Mouse (Mus musculus): ENCODE results near the gene Triap1. TPM values are rescaled to one million over a fixed set of nuclear protein-coding genes. Genes with fewer than 3 reads are reported as not detected.

Gene Triap1
- polyA plus RNA-seq, 1 experiment: 10.7 TPM

DNA sequence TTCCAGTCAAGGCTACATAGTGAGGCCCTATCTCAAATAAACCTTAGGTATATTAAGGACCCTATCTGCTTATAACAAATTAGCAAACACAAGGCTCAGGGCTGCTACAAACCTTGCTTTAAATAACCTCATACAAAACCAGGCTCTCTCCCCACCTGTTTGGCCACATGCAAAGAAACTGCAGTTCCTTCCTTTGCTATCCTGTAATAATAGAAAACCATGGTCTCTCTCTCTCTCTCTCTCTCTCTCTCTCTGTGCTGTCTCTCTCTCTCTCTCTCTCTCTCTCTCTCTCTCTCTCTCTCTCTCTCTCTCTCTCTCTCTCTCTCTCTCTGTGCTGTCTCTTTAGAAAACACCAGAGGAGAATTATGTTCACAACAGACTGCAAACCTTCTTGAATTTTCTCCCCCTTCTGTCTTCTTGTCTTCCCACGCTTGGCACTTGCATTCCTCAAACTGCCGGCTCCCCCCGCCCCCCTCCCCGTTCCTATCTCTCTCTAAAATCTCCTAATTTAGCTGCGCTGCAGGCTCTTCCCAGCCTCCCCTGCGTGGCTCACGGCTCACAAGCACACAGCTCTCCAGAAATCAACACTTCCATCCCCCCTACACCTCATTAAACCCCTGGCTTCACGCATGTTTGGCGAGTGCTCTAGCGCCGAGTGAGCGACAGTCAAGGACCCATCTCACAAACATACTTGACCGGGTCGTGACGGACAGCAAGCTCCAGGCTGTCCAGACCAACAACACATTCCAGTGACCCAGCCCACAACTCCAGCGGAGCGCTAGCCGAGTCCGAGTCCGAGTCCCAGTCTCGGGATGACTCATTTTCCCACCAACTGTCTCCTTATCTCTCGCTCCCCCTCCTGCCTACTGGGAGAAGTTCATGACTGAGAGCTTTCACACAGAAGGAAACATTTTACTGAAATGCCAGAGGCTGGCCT, 21.8 kb upstream of the Triap1 start:
- peak; percentile 61 for DNase-seq
- no peaks in the 10 kb centered on the region for H3K27me3 ChIP-seq (ENCODE audit: control insufficient read depth, insufficient read depth, low read length)

DNA sequence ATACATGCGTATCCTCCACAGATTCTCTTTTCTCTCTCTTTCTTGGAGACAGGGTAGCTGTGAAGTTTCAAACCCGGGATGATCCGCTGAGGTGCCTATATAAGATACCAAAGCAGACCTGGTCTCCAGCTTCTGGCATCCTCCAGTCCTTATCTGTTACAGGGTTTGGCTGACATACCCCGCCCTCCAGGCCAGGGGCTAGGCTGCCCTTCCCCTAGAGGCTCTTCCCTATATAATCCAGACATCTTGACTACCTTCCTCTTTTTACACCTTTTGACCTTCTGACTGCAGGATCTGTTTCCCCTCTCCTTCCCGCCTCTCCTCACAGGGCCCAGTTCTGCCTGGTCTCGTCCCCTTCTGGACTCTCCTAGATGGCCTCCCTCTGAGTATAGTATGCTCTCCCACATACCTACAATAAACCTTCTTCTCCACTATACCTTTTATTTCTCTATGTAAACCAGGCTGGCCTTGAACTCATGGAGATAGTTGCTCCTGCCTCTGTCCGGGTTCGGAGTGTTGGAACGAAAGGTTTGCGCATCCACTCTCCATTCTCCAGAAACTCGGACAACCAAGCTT, 14.7 kb upstream of the Triap1 start:
- TF ChIP-seq CTCF (IDR thresholded peaks at IDR 0.05; ENCODE audit: borderline replicate concordance, control insufficient read depth, extremely low read depth, insufficient read depth, low read length, poor library complexity) (no peak), POLR2A (IDR thresholded peaks at IDR 0.05; ENCODE audit: control insufficient read depth, extremely low read depth, insufficient read depth, low read length, poor library complexity) (no peak)
- peak overlapping the region; percentile 76 for H3K4me3 ChIP-seq (ENCODE audit: control insufficient read depth, insufficient read depth, low read length)
- peak overlapping the region; percentile 2; the same call in 1 of the 2 replicates for H3K27ac ChIP-seq (ENCODE audit: control insufficient read depth, insufficient read depth, low read length)
- peaks cover 9% of the 10 kb centered on the region; the same call in 1 of the 2 replicates for H3K36me3 ChIP-seq (ENCODE audit: control insufficient read depth, insufficient read depth, low read length)
- WGBS: 27% methylated on average over 11 of the region's 11 CpGs
- DNase-seq: no peak
- H3K4me1 ChIP-seq (replicated peaks; ENCODE audit: control insufficient read depth, insufficient read depth, low read length): peaks cover 10% of the 10 kb centered on the region
- no peaks in the 10 kb centered on the region for H3K27me3 ChIP-seq (ENCODE audit: control insufficient read depth, insufficient read depth, low read length)

More for the DNA sequence above, 21.8 kb upstream of the Triap1 start:
- Histone ChIP-seq H3K4me3 (ENCODE audit: control insufficient read depth, insufficient read depth, low read length) (peak overlapping the region; percentile 83), H3K36me3 (ENCODE audit: control insufficient read depth, insufficient read depth, low read length) (no peaks in the 10 kb centered on the region), H3K27ac (ENCODE audit: control insufficient read depth, insufficient read depth, low read length) (peak overlapping the region; percentile 45; the same call in 1 of the 2 replicates), H3K4me1 (replicated peaks; ENCODE audit: control insufficient read depth, insufficient read depth, low read length) (peaks cover 22% of the 10 kb centered on the region)
- 0 out of 2 replicates have a peak, but pooled peaks have one; percentile 16 for TF ChIP-seq CTCF (IDR thresholded peaks at IDR 0.05; ENCODE audit: borderline replicate concordance, control insufficient read depth, extremely low read depth, insufficient read depth, low read length, poor library complexity)
- TF ChIP-seq POLR2A (IDR thresholded peaks at IDR 0.05; ENCODE audit: control insufficient read depth, extremely low read depth, insufficient read depth, low read length, poor library complexity): no peak
- 2% methylated on average over 22 of the region's 22 CpGs for WGBS

GRCm38 (mm10) chr5:115326875-115327609, 14.0 kb upstream of the Triap1 start, which contains the start of gene Srsf9:
Srsf9 (plus strand) TSS chr5:115327177.
- no peak; the same call in 1 of the 2 replicates for TF ChIP-seq CTCF (IDR thresholded peaks at IDR 0.05; ENCODE audit: borderline replicate concordance, control insufficient read depth, extremely low read depth, insufficient read depth, low read length, poor library complexity)
- peak; percentile 82 for TF ChIP-seq POLR2A (IDR thresholded peaks at IDR 0.05; ENCODE audit: control insufficient read depth, extremely low read depth, insufficient read depth, low read length, poor library complexity)
- under 1% methylated on average over 91 of the region's 97 CpGs for WGBS
- DNase-seq: peak; percentile 95

DNA sequence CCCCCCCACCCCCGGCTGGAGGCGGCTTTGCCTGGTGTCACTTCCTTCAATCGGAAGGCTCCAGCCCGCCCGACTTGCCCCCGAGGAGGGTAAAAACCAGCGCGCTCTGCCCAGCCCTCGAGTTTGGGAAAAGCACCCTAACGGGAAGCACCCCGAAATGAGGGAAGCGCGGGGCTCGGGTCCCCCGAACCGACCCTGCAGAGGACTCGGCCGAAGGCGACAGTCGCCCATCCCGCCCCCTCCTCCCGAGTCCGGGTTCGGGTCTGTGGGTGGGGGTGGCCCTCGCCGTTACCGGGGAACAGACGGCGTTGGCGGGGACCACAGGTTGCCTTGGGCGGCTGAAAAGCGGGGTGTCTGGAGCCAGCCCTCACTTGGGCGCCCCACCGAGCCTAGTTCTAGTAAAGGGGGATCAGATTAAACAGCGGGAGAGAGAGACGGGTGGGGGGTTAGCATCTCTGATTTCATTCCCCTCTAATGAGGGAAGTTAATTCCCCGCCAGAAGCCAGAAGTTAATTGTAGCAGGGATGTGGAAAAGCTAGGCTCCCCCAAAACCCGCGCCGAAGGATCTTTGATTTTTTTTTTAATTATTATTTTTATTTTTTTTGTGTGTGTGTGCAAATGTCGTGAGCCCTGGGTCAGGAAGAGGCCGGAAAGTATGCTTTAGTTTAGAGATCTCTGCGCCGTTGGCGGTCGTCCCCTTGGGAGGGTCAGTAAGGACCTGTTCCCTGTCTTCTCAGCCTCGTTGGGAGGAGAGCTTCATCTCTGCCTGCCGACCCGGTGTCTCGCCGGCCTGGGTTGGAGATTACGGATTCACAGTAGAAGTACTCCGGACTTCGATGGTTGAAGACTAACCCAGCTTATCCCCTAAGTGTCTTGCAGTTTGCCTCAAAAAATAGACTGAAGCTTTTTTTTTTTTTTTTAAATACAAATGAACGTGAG, 13.1 kb upstream of the Triap1 start:
- H3K36me3 ChIP-seq (ENCODE audit: control insufficient read depth, insufficient read depth, low read length): peaks cover 24% of the 10 kb centered on the region
- WGBS: 3% methylated on average over 53 of the region's 55 CpGs
- H3K4me3 ChIP-seq (ENCODE audit: control insufficient read depth, insufficient read depth, low read length): peak overlapping the region; percentile 63
- no peak overlapping the region for H3K27ac ChIP-seq (ENCODE audit: control insufficient read depth, insufficient read depth, low read length)
- TF ChIP-seq CTCF (IDR thresholded peaks at IDR 0.05; ENCODE audit: borderline replicate concordance, control insufficient read depth, extremely low read depth, insufficient read depth, low read length, poor library complexity) (no peak), POLR2A (IDR thresholded peaks at IDR 0.05; ENCODE audit: control insufficient read depth, extremely low read depth, insufficient read depth, low read length, poor library complexity) (no peak)
- peak; percentile 55 for DNase-seq
- H3K4me1 ChIP-seq (replicated peaks; ENCODE audit: control insufficient read depth, insufficient read depth, low read length): peaks cover 10% of the 10 kb centered on the region
- H3K27me3 ChIP-seq (ENCODE audit: control insufficient read depth, insufficient read depth, low read length): no peaks in the 10 kb centered on the region

More at GRCm38 (mm10) chr5:115326875-115327609, 14.0 kb upstream of the Triap1 start, which contains the start of gene Srsf9:
- H3K36me3 ChIP-seq (ENCODE audit: control insufficient read depth, insufficient read depth, low read length): peaks cover 15% of the 10 kb centered on the region
- peak within 1 kb of the TSS; percentile 2; the same call in 1 of the 2 replicates for H3K27ac ChIP-seq (ENCODE audit: control insufficient read depth, insufficient read depth, low read length)
- no peaks in the 10 kb centered on the region for H3K27me3 ChIP-seq (ENCODE audit: control insufficient read depth, insufficient read depth, low read length)
- H3K4me1 ChIP-seq (replicated peaks; ENCODE audit: control insufficient read depth, insufficient read depth, low read length): peaks cover 10% of the 10 kb centered on the region
- H3K4me3 ChIP-seq (ENCODE audit: control insufficient read depth, insufficient read depth, low read length): peak within 1 kb of the TSS; percentile 76

- 95% methylated on average over 9 of the region's 9 CpGs for WGBS
- Histone ChIP-seq H3K4me3 (ENCODE audit: control insufficient read depth, insufficient read depth, low read length) (no peak overlapping the region), H3K36me3 (ENCODE audit: control insufficient read depth, insufficient read depth, low read length) (peaks cover 52% of the 10 kb centered on the region), H3K4me1 (replicated peaks; ENCODE audit: control insufficient read depth, insufficient read depth, low read length) (peaks cover 10% of the 10 kb centered on the region), H3K27me3 (ENCODE audit: control insufficient read depth, insufficient read depth, low read length) (no peaks in the 10 kb centered on the region), H3K27ac (ENCODE audit: control insufficient read depth, insufficient read depth, low read length) (no peak overlapping the region)
- no peak for TF ChIP-seq POLR2A (IDR thresholded peaks at IDR 0.05; ENCODE audit: control insufficient read depth, extremely low read depth, insufficient read depth, low read length, poor library complexity)
- TF ChIP-seq CTCF (IDR thresholded peaks at IDR 0.05; ENCODE audit: borderline replicate concordance, control insufficient read depth, extremely low read depth, insufficient read depth, low read length, poor library complexity): no peak
- no peak for DNase-seq
Measured at GRCm38 (mm10) chr5:115330955-115331354, 10.1 kb upstream of the Triap1 start.
